Mouse (Mus musculus): Measurements from ENCODE around the gene Pde4a.

DNA sequence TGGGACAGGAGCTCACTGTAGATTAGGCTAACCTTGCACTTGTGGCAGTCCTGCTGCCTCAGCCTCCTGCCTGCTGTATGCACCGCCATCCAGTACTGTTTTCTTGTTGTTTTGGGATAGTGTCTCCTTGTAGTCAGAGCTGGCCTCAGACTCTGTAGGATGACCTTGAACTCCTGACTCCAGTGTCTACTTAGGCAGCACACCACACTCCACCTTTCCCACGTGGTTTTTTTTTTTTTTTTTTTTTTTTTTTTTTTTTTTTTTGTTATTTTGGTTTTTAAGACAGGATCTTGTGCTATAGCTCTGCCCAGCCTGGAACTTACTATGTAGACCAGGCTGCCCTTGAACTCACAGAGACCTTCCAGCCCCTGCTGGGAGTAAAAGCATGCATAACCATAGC, 43.1 kb downstream of the Pde4a start:
- no peak for TF ChIP-seq POLR2A (IDR thresholded peaks at IDR 0.05; ENCODE audit: borderline replicate concordance, extremely low read depth, low read depth, low read length)
- TF ChIP-seq CTCF (IDR thresholded peaks at IDR 0.05; ENCODE audit: insufficient read depth, low read length): no peak

All from lung, adult 2 months (tissue).